Mouse (Mus musculus) midbrain, embryonic 14.5 days (tissue): ENCODE data around the gene Luc7l2. TPM values are rescaled to one million over a fixed set of nuclear protein-coding genes. Genes with fewer than 3 reads are reported as not detected.
A peak's percentile ranks its signal among the peaks of the same experiment; 100 is the strongest.

ENCODE experiments used
- ATAC-seq: fragments of 200-750 bp; cut with Nextera tagmentation; 2 replicates; pipeline ENCODE4 v1.8.0; 2017; ENCODE audit warnings: moderate number of reproducible peaks, moderate library complexity; ENCODE audit not compliant: low FRiP score, low TSS enrichment
- DNase-seq: peaks from one replicate; pipeline ENCODE4 v3.0.0-alpha.2; 2015
- H3K27ac ChIP-seq: fragments of 300-500 bp; sonication (generic); replicated peaks from 2 replicates; pipeline ENCODE4 v1.5.1; 2014; ENCODE audit warnings: mild to moderate bottlenecking, low read depth, low read length, moderate library complexity
- H3K27me3 ChIP-seq: fragments of 300-500 bp; sonication (generic); 2 replicates; pipeline ENCODE4 v1.6.1; 2014; ENCODE audit warnings: low read length, control low read depth, mixed read lengths; ENCODE audit not compliant: control insufficient read depth, insufficient read depth
- H3K36me3 ChIP-seq: fragments of 300-500 bp; sonication (generic); 2 replicates; pipeline ENCODE4 v1.6.1; 2014; ENCODE audit warnings: low read length, control low read depth; ENCODE audit not compliant: control insufficient read depth, insufficient read depth
- H3K4me1 ChIP-seq: fragments of 300-500 bp; sonication (generic); 2 replicates; pipeline ENCODE4 v1.6.1; 2014; ENCODE audit warnings: mild to moderate bottlenecking, antibody characterized with exemption, low read length, control low read depth; ENCODE audit not compliant: control insufficient read depth, insufficient read depth
- H3K4me2 ChIP-seq: fragments of 300-500 bp; sonication (generic); 2 replicates; pipeline ENCODE4 v1.6.1; 2014; ENCODE audit warnings: mild to moderate bottlenecking, low read length, moderate library complexity
- H3K4me3 ChIP-seq: fragments of 300-500 bp; sonication (generic); replicated peaks from 2 replicates; pipeline ENCODE4 v1.5.1; 2014; ENCODE audit warnings: low read depth, low read length
- H3K9ac ChIP-seq: fragments of 300-500 bp; sonication (generic); replicated peaks from 2 replicates; pipeline ENCODE4 v1.6.1; 2014; ENCODE audit warnings: mild to moderate bottlenecking, low read length, moderate library complexity
- H3K9me3 ChIP-seq: fragments of 300-500 bp; sonication (generic); 2 replicates; pipeline ENCODE4 v1.6.1; 2016; ENCODE audit warnings: low read length, control low read depth, mixed read lengths; ENCODE audit not compliant: control insufficient read depth
- WGBS: fragments of 180-500 bp; shearing (Covaris S2); extraction: QIAGEN DNeasy Blood & Tissue Kit; methylation state at CpG from one replicate; pipeline ENCODE4 v1.1.7; 2014; 5-methylcytosine and 5-hydroxymethylcytosine counted together
- polyA plus RNA-seq: library from polyadenylated mRNA; unstranded; fragments of >200 nt; fragmentation: Nextera tagmentation; extraction: Ambion mirVana; gene quantifications from 2 replicates; pipeline ENCODE4 v1.2.1, GENCODE M21; 2014

Gene Luc7l2
- polyA plus RNA-seq, 1 experiment from 2014 or later, result 48.3 TPM

GRCm38 (mm10) chr6:38634461-38634860, 83.3 kb downstream of the Luc7l2 start:
- no peak for DNase-seq
- no peak overlapping the region for H3K27ac ChIP-seq
- peaks cover 52% of the 10 kb centered on the region for H3K27me3 ChIP-seq
- no peaks in the 10 kb centered on the region for H3K9me3 ChIP-seq
- WGBS, result 86% methylated on average over 8 of the region's 8 CpGs
- H3K4me3 ChIP-seq, result no peak overlapping the region
- H3K36me3 ChIP-seq, result 0 out of 2 replicates have a peak, but pooled peaks cover 4% of the 10 kb centered on the region
- H3K9ac ChIP-seq, result no peak overlapping the region
- no peak overlapping the region for H3K4me2 ChIP-seq
- H3K4me1 ChIP-seq, result peaks cover 8% of the 10 kb centered on the region; the same call in 1 of the 2 replicates
- ATAC-seq, result no peak

GRCm38 (mm10) chr6:38635941-38636851, 85.1 kb downstream of the Luc7l2 start:
- 1% methylated on average over 72 of the region's 72 CpGs for WGBS
- Histone ChIP-seq H3K9ac (peak overlapping the region; percentile 43; the same call in 1 of the 2 replicates), H3K27me3 (peaks cover 57% of the 10 kb centered on the region), H3K36me3 (0 out of 2 replicates have a peak, but pooled peaks cover 4% of the 10 kb centered on the region), H3K9me3 (no peaks in the 10 kb centered on the region), H3K4me2 (peak overlapping the region; percentile 98), H3K4me3 (peak overlapping the region; percentile 51), H3K27ac (no peak overlapping the region), H3K4me1 (peaks cover 8% of the 10 kb centered on the region; the same call in 1 of the 2 replicates)
- peak; percentile 40; the same call in 1 of the 2 replicates for ATAC-seq
- peak; percentile 77 for DNase-seq

GRCm38 (mm10) chr6:38636852-38637618, 85.9 kb downstream of the Luc7l2 start, which contains the start of gene Klrg2:
Gene Klrg2 (minus strand): TSS chr6:38637242.
- Histone ChIP-seq H3K4me1 (peaks cover 8% of the 10 kb centered on the region; the same call in 1 of the 2 replicates), H3K4me3 (peak within 1 kb of the TSS; percentile 51), H3K9me3 (no peaks in the 10 kb centered on the region), H3K9ac (peak within 1 kb of the TSS; percentile 43; the same call in 1 of the 2 replicates), H3K4me2 (peak within 1 kb of the TSS; percentile 98), H3K36me3 (0 out of 2 replicates have a peak, but pooled peaks cover 4% of the 10 kb centered on the region), H3K27me3 (peaks cover 57% of the 10 kb centered on the region), H3K27ac (no peak within 1 kb of the TSS)
- peak; percentile 61 for DNase-seq
- 1% methylated on average over 60 of the region's 60 CpGs for WGBS
- peak; percentile 72 for ATAC-seq

- Histone ChIP-seq H3K36me3 (no peaks in the 10 kb centered on the region), H3K9ac (no peak overlapping the region), H3K27me3 (peaks cover 41% of the 10 kb centered on the region), H3K4me2 (no peak overlapping the region), H3K9me3 (no peaks in the 10 kb centered on the region), H3K4me1 (peaks cover 8% of the 10 kb centered on the region; the same call in 1 of the 2 replicates), H3K4me3 (no peak overlapping the region), H3K27ac (no peak overlapping the region)
- ATAC-seq (no peak), DNase-seq (no peak)
- 80% methylated on average over 11 of the region's 11 CpGs for WGBS
These were observed 89.3 kb downstream of the Luc7l2 start for GRCm38 (mm10) chr6:38640401-38640800.

- H3K4me2 ChIP-seq, result no peak overlapping the region
- no peaks in the 10 kb centered on the region for H3K9me3 ChIP-seq
- H3K27me3 ChIP-seq, result peaks cover 33% of the 10 kb centered on the region
- ATAC-seq (no peak), DNase-seq (no peak)
- peaks cover 8% of the 10 kb centered on the region; the same call in 1 of the 2 replicates for H3K4me1 ChIP-seq
- no peaks in the 10 kb centered on the region for H3K36me3 ChIP-seq
- WGBS, result 75% methylated on average over 5 of the region's 5 CpGs
- H3K27ac ChIP-seq, result no peak overlapping the region
- H3K4me3 ChIP-seq, result no peak overlapping the region
- no peak overlapping the region for H3K9ac ChIP-seq
These were observed 90.1 kb downstream of the Luc7l2 start for GRCm38 (mm10) chr6:38641228-38641627.

- no peaks in the 10 kb centered on the region for H3K36me3 ChIP-seq
- no peak overlapping the region for H3K9ac ChIP-seq
- peaks cover 6% of the 10 kb centered on the region; the same call in 1 of the 2 replicates for H3K4me1 ChIP-seq
- ATAC-seq (no peak), DNase-seq (peak; percentile 13)
- H3K27me3 ChIP-seq, result peaks cover 29% of the 10 kb centered on the region
- 61% methylated on average over 5 of the region's 5 CpGs for WGBS
- H3K27ac ChIP-seq, result no peak overlapping the region
- no peak overlapping the region for H3K4me2 ChIP-seq
- H3K9me3 ChIP-seq, result no peaks in the 10 kb centered on the region
- no peak overlapping the region for H3K4me3 ChIP-seq
These were observed 90.5 kb downstream of the Luc7l2 start for GRCm38 (mm10) chr6:38641645-38642044.

GRCm38 (mm10) chr6:38642593-38642992, 91.5 kb downstream of the Luc7l2 start:
- H3K4me3 ChIP-seq, result no peak overlapping the region
- H3K9ac ChIP-seq, result no peak overlapping the region
- H3K4me1 ChIP-seq, result no peaks in the 10 kb centered on the region
- H3K27me3 ChIP-seq, result peaks cover 20% of the 10 kb centered on the region; the same call in 1 of the 2 replicates
- no peaks in the 10 kb centered on the region for H3K9me3 ChIP-seq
- ATAC-seq (no peak), DNase-seq (no peak)
- H3K36me3 ChIP-seq, result no peaks in the 10 kb centered on the region
- H3K27ac ChIP-seq, result no peak overlapping the region
- 82% methylated on average over 5 of the region's 5 CpGs for WGBS
- H3K4me2 ChIP-seq, result no peak overlapping the region

- Histone ChIP-seq H3K36me3 (no peaks in the 10 kb centered on the region), H3K9ac (no peak overlapping the region), H3K4me2 (no peak overlapping the region), H3K27ac (no peak overlapping the region), H3K9me3 (no peaks in the 10 kb centered on the region), H3K4me1 (no peaks in the 10 kb centered on the region), H3K4me3 (no peak overlapping the region), H3K27me3 (peaks cover 15% of the 10 kb centered on the region; the same call in 1 of the 2 replicates)
- no peak for DNase-seq
- 83% methylated on average over 3 of the region's 3 CpGs for WGBS
- ATAC-seq, result no peak
These were observed 91.9 kb downstream of the Luc7l2 start for GRCm38 (mm10) chr6:38643039-38643438.
